Mouse (Mus musculus) stomach, embryonic 16.5 days (tissue): ENCODE data around the gene Slc1a5. TPM values are rescaled to one million over a fixed set of nuclear protein-coding genes. Genes with fewer than 3 reads are reported as not detected.

Source experiments
- ATAC-seq: fragments of 200-750 bp; cut with Nextera tagmentation; 2 replicates; pipeline ENCODE4 v1.8.0; 2017; ENCODE audit warnings: moderate number of reproducible peaks, moderate TSS enrichment; ENCODE audit not compliant: insufficient read depth, low FRiP score
- H3K27ac ChIP-seq: fragments of 300-500 bp; sonication (generic); 2 replicates; pipeline ENCODE4 v1.5.1; 2014; ENCODE audit warnings: low read length
- H3K27me3 ChIP-seq: fragments of 300-500 bp; sonication (generic); 2 replicates; pipeline ENCODE4 v1.6.1; 2014; ENCODE audit warnings: low read length, control low read depth, mixed read lengths; ENCODE audit not compliant: control insufficient read depth, insufficient read depth
- H3K36me3 ChIP-seq: fragments of 300-500 bp; sonication (generic); 2 replicates; pipeline ENCODE4 v1.6.1; 2014; ENCODE audit warnings: low read length; ENCODE audit not compliant: control insufficient read depth, insufficient read depth
- H3K4me1 ChIP-seq: fragments of 300-500 bp; sonication (generic); 2 replicates; pipeline ENCODE4 v1.6.1; 2014; ENCODE audit warnings: low read length, control low read depth, mixed read lengths; ENCODE audit not compliant: control insufficient read depth, insufficient read depth
- H3K4me2 ChIP-seq: fragments of 300-500 bp; sonication (generic); 2 replicates; pipeline ENCODE4 v1.6.1; 2014; ENCODE audit warnings: low read depth, low read length, mixed read lengths
- H3K4me3 ChIP-seq: fragments of 300-500 bp; sonication (generic); replicated peaks from 2 replicates; pipeline ENCODE4 v1.5.1; 2014; ENCODE audit warnings: mild to moderate bottlenecking, low read length
- H3K9ac ChIP-seq: fragments of 300-500 bp; sonication (generic); 2 replicates; pipeline ENCODE4 v1.6.1; 2014; ENCODE audit warnings: low read length
- H3K9me3 ChIP-seq: fragments of 300-500 bp; sonication (generic); replicated peaks from 2 replicates; pipeline ENCODE4 v1.6.1; 2016; ENCODE audit warnings: low read length, control low read depth; ENCODE audit not compliant: control insufficient read depth
- WGBS: fragments of 180-500 bp; shearing (Covaris S2); extraction: QIAGEN DNeasy Blood & Tissue Kit; methylation state at CpG from one replicate; pipeline ENCODE4 v1.1.7; 2014; 5-methylcytosine and 5-hydroxymethylcytosine counted together
- polyA plus RNA-seq: library from polyadenylated mRNA; unstranded; fragments of >200 nt; fragmentation: Nextera tagmentation; extraction: Ambion mirVana; gene quantifications from 2 replicates; pipeline ENCODE4 v1.2.1, GENCODE M21; 2015

Slc1a5 gene
- polyA plus RNA-seq, 1 experiment from 2014 or later: 46.6 TPM

DNA sequence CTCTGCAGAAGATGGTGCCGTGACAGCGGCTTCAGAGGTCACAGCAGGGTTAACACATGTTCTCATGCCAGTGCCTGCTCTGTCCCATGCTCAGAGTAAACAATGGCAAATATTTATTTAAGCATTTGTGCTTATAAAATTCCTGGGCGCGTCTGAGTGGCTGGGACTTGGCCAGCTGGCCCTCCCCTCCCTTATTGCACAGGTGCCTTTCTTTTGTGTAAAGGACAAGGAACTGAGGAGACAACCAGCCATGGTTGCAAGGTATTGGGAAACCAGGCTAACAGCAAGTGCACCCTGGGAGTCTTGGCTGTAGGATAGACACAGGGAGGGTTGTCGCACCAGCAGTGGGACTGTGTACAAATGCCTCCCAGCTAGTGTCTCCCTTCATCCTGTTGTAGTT is 11.2 kb downstream of the Slc1a5 start:
- Histone ChIP-seq H3K36me3 (peaks cover 6% of the 10 kb centered on the region; the same call in 1 of the 2 replicates), H3K27me3 (no peaks in the 10 kb centered on the region), H3K9ac (no peak overlapping the region), H3K9me3 (no peaks in the 10 kb centered on the region), H3K27ac (peak overlapping the region; percentile 71), H3K4me2 (no peak overlapping the region; the same call in 1 of the 2 replicates), H3K4me3 (no peak overlapping the region), H3K4me1 (peaks cover 12% of the 10 kb centered on the region)
- 21% methylated on average over 5 of the region's 5 CpGs for WGBS
- ATAC-seq: peak; percentile 83

DNA sequence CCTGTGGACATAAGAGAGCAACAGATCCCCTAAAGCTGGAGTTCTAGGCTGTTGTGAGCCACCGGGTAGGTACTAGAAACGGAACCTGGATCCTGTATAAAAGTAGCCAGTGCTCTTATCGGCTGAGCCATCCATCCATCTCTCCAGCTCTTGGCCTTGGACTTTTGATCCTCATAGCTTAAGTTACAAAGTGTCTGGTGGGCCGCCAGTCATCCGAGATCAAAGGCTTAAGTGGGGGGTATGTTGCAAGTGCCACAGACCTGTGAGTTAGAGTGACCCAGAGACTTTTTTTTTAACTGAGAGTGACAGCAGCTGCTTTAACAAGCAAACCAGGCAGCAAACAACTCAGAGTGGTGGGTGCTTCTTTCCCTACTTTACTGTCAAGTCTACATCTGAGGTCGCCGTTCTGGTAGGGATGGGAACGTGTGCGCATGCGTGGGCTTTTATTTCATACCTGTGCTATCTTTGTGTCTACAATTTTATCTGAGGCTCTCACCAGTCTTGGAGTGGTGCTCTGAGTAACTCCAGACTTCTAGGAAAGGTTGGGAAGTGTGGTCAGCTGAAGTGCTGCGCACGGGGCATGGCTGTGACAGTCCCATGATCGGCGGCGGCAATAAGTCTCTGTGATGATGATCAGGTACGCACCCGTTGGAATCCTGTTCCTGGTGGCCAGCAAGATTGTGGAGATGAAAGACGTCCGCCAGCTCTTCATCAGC is 12.0 kb downstream of the Slc1a5 start:
- no peaks in the 10 kb centered on the region for H3K9me3 ChIP-seq
- peaks cover 9% of the 10 kb centered on the region; the same call in 1 of the 2 replicates for H3K36me3 ChIP-seq
- no peaks in the 10 kb centered on the region for H3K27me3 ChIP-seq
- WGBS: 75% methylated on average over 19 of the region's 19 CpGs
- H3K4me3 ChIP-seq: no peak overlapping the region
- H3K4me1 ChIP-seq: peaks cover 12% of the 10 kb centered on the region
- no peak for ATAC-seq
- H3K9ac ChIP-seq: no peak overlapping the region
- H3K4me2 ChIP-seq: no peak overlapping the region
- H3K27ac ChIP-seq: peak overlapping the region; percentile 71

DNA sequence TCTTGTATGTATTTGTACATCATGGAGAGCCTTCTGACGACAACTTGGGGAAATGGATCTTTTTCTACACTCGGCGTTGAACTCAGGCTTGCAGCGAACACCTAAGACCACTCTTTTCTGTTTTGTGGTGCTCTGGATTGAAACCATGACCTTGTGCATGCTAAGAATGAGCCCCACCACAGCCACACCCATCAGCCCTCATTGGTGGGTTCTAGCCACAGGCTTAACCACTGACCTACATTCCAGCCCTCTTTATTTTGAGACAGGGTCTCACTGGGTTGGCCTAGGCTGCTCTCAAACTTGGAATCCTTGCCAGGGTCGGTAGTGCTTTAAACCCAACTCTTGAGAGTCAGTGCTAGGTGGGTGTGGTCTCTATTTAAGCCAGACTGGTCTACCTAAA is 13.7 kb downstream of the Slc1a5 start:
- peaks cover 12% of the 10 kb centered on the region for H3K4me1 ChIP-seq
- no peaks in the 10 kb centered on the region for H3K27me3 ChIP-seq
- no peak overlapping the region for H3K27ac ChIP-seq
- H3K4me3 ChIP-seq: no peak overlapping the region
- ATAC-seq: no peak
- H3K9me3 ChIP-seq: no peaks in the 10 kb centered on the region
- H3K36me3 ChIP-seq: peaks cover 6% of the 10 kb centered on the region; the same call in 1 of the 2 replicates
- H3K4me2 ChIP-seq: no peak overlapping the region
- H3K9ac ChIP-seq: no peak overlapping the region
- 81% methylated on average over 5 of the region's 5 CpGs for WGBS

DNA sequence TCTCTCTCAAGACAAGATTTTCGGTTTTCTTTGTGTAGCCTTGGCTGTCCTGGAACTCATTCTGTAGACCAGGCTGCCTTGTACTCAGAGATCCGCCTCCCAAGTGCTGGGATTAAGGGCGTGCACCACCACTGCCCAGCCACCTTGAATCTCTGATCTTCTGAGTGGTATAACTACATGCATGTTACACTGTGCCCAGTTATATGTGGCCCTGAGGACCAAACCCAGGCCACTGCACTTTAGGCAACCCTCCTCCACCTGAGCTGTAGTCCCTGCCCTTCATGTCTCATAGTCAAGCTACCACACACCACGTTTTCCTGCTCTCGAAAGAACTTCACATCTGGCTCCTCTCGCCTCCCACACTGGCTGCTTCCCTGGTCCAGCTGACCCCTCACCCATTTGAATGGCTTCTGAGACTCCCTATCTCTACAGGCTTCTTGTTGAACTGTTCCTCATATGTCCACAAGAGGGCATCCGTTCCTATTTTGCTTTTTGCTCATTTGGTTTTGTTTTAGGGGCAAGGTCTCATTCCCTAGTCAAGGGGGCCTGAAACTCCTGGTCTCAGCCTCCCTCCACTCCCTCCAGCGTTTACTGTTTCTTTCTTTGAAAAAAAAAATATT is 23.4 kb downstream of the Slc1a5 start:
- no peak overlapping the region for H3K4me3 ChIP-seq
- WGBS: 33% methylated on average over 8 of the region's 8 CpGs
- H3K4me1 ChIP-seq: 0 out of 2 replicates have a peak, but pooled peaks cover 1% of the 10 kb centered on the region
- H3K27ac ChIP-seq: no peak overlapping the region
- H3K27me3 ChIP-seq: no peaks in the 10 kb centered on the region
- H3K9me3 ChIP-seq: no peaks in the 10 kb centered on the region
- 0 out of 2 replicates have a peak, but pooled peaks cover 7% of the 10 kb centered on the region for H3K36me3 ChIP-seq
- no peak overlapping the region for H3K9ac ChIP-seq
- no peak for ATAC-seq
- no peak overlapping the region for H3K4me2 ChIP-seq

DNA sequence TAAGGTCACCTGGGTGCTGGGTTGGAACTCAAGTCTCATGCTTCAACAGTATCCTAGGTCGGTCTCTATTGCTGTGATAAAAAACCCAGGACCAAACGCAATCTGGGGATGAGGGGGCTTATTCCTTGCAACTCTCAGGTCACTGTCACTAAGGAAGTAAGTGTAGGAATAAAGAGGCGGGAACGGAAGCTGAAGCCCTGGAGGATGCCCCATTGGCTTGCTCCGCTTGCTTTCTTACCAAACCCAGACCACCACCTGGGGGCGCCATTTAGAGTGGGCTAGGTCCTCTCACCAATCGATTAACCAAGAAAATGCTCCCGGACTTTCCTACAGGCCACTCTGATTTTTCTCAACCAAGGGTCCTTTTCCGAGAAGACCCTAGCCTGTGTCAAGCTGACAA is 26.8 kb downstream of the Slc1a5 start:
- 89% methylated on average over 9 of the region's 9 CpGs for WGBS
- no peak overlapping the region for H3K4me3 ChIP-seq
- peaks cover 8% of the 10 kb centered on the region; the same call in 1 of the 2 replicates for H3K4me1 ChIP-seq
- H3K4me2 ChIP-seq: no peak overlapping the region
- H3K9ac ChIP-seq: no peak overlapping the region
- H3K27me3 ChIP-seq: peaks cover 4% of the 10 kb centered on the region; the same call in 1 of the 2 replicates
- no peak for ATAC-seq
- H3K36me3 ChIP-seq: 0 out of 2 replicates have a peak, but pooled peaks cover 7% of the 10 kb centered on the region
- no peaks in the 10 kb centered on the region for H3K9me3 ChIP-seq
- no peak overlapping the region for H3K27ac ChIP-seq

DNA sequence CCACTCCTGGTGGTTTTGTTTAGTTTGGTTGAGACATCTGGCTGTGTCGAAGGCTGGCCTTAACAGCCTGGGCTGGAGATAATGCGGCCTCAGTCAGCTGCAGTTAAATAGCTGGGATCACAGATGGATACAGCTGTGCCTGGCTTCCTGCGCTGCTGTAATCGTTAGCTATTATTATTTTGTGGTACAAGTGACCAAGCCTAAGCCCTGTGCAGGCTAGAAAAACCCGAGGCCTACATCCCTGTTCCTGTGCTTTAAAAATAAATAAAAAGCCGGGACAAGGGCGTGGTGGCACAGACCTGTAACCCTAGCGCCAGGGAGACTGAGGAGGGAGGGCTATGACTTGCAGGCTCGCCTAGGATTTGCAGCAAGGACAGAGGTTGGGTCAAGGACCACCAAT is 27.5 kb downstream of the Slc1a5 start:
- Histone ChIP-seq H3K9me3 (no peaks in the 10 kb centered on the region), H3K27me3 (peaks cover 4% of the 10 kb centered on the region; the same call in 1 of the 2 replicates), H3K36me3 (0 out of 2 replicates have a peak, but pooled peaks cover 9% of the 10 kb centered on the region), H3K27ac (peak overlapping the region; percentile 28; the same call in 1 of the 2 replicates), H3K9ac (no peak overlapping the region), H3K4me1 (peaks cover 8% of the 10 kb centered on the region; the same call in 1 of the 2 replicates), H3K4me3 (no peak overlapping the region), H3K4me2 (no peak overlapping the region)
- WGBS: 55% methylated on average over 9 of the region's 9 CpGs
- peak; percentile 30; the same call in 1 of the 2 replicates for ATAC-seq

DNA sequence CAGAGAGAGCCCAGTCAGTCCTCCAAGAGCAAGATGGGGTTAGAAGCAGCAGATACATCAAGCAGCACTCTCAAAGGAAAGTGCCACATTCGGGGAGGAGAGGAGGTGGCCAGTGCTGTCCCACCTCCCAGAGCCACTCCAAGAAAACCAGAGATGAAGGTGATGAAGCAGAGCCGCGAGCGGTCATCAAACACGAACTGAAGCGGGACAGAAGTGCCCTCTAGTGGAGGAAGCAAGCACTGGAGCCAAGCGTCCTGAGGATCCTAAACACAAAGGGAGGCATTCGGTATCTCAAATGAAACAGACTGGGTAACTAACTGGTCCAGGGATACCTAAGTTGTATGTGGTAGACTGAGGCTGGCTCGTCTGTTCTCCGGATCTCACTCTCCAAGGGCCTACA is 28.6 kb downstream of the Slc1a5 start:
- H3K36me3 ChIP-seq: 0 out of 2 replicates have a peak, but pooled peaks cover 10% of the 10 kb centered on the region
- no peak overlapping the region for H3K4me3 ChIP-seq
- no peak overlapping the region for H3K27ac ChIP-seq
- WGBS: 25% methylated on average over 10 of the region's 10 CpGs
- H3K9ac ChIP-seq: no peak overlapping the region
- H3K4me1 ChIP-seq: peaks cover 8% of the 10 kb centered on the region; the same call in 1 of the 2 replicates
- no peak overlapping the region for H3K4me2 ChIP-seq
- 0 out of 2 replicates have a peak, but pooled peaks have one; percentile 17 for ATAC-seq
- H3K27me3 ChIP-seq: peaks cover 4% of the 10 kb centered on the region; the same call in 1 of the 2 replicates
- H3K9me3 ChIP-seq: no peaks in the 10 kb centered on the region

DNA sequence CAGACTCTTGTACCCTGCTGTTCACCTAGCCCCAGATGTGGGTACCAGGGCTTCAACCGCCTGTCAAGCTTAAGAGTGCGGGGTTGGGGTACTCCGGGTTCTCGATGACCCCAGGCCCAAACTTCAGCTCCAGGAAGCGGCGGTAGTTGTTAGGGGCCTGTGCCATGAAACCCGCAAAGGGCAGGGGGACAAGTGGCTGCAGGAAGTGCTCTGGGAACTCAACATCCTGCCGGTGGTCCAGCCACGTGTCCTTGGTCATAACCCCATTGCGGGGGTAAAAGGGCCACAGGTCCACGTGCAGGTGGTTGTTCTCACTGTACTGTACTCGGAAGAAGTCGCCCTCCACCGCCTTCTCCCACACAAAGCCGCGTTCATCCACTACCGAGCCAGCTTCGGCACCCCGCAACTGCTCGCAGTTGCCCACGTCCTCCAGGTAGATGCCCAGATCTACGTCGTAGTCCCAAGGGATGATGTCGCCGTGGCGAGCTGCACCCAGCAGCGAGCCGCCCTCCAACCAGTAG is 29.3 kb downstream of the Slc1a5 start:
- Histone ChIP-seq H3K9ac (no peak overlapping the region), H3K27ac (no peak overlapping the region), H3K36me3 (0 out of 2 replicates have a peak, but pooled peaks cover 10% of the 10 kb centered on the region), H3K9me3 (no peaks in the 10 kb centered on the region), H3K4me3 (peak overlapping the region; percentile 40), H3K4me1 (peaks cover 11% of the 10 kb centered on the region), H3K4me2 (peak overlapping the region; percentile 67), H3K27me3 (peaks cover 4% of the 10 kb centered on the region; the same call in 1 of the 2 replicates)
- no peak for ATAC-seq
- 68% methylated on average over 28 of the region's 28 CpGs for WGBS
